Mouse (Mus musculus): ENCODE results near the gene Chmp2a. TPM values are rescaled to one million over a fixed set of nuclear protein-coding genes. Genes with fewer than 3 reads are reported as not detected.
A peak's percentile ranks its signal among the peaks of the same experiment; 100 is the strongest.

The Chmp2a gene
- polyA plus RNA-seq, 1 experiment from 2014 or later, result 179 TPM

DNA sequence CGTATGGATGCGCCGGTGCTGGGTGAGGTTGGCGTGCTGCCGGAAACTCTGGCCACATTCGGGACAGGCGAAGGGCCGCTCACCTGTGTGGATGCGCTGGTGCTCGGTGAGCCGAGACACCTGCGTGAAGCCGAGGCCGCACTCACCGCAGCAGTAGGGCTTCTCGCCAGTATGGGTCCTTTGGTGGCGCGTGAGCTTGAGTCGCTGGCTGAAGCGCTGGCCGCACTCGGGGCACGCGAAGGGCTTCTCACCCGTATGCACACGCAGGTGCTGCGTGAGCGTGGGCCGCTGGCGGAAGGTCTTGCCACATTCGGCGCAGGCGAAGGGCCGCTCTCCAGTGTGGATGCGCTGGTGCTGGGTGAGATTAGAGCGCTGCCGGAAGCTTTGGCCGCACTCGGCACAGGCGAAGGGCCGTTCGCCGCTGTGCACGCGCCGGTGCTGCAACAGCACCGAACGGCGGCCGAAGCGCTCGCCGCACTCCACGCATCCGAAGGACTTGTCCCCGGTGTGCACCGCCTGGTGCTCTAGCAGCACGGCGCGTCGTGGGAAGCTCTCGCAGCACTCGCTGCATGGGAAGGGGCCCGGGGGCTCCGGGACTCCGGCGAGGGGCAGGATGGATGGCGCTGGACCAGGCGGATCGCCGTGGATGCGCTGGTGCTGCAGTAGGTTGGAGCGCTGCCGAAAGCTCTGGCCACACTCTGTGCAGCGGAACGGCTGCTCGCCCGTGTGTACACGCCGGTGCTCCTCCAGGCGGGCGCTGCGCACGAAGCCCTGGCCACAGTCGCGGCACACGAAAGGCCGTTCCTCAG is 9.0 kb upstream of the Chmp2a start:
- H3K27me3 ChIP-seq, result peaks cover 51% of the 10 kb centered on the region

DNA sequence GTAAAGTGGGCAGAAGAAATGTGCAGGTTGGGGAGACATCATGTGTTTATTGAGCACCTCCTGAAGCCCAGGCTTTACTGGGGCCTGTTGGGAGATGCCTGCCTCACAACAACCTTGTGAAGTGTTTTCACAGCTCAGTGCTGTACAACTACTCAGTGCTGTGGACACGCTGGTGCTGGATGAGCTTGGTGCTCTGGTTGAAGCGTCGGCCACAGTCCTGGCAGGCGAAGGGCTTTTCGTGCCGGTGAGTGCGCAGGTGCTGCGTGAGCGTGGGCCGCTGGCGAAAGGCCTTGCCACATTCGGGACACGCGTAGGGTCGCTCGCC is 8.5 kb upstream of the Chmp2a start:
- Histone ChIP-seq H3K4me3 (peak overlapping the region; percentile 46), H3K9me3 (no peaks in the 10 kb centered on the region), H3K4me2 (peak overlapping the region; percentile 97; the same call in 1 of the 2 replicates), H3K9ac (no peak overlapping the region), H3K36me3 (no peaks in the 10 kb centered on the region), H3K4me1 (peaks cover 22% of the 10 kb centered on the region), H3K27me3 (peaks cover 51% of the 10 kb centered on the region), H3K27ac (no peak overlapping the region)
- ATAC-seq (ENCODE audit: insufficient number of reproducible peaks, low FRiP score, low TSS enrichment, low read depth), result no peak
- 36% methylated on average over 16 of the region's 16 CpGs for WGBS

More for the DNA sequence above, 9.0 kb upstream of the Chmp2a start:
- Histone ChIP-seq H3K4me1 (peaks cover 20% of the 10 kb centered on the region), H3K9ac (peak overlapping the region; percentile 64), H3K36me3 (no peaks in the 10 kb centered on the region), H3K27ac (no peak overlapping the region), H3K9me3 (no peaks in the 10 kb centered on the region), H3K4me3 (peak overlapping the region; percentile 46), H3K4me2 (peak overlapping the region; percentile 97)
- WGBS, result 7% methylated on average over 88 of the region's 88 CpGs
- ATAC-seq (ENCODE audit: insufficient number of reproducible peaks, low FRiP score, low TSS enrichment, low read depth), result peak; percentile 31; the same call in 1 of the 2 replicates

DNA sequence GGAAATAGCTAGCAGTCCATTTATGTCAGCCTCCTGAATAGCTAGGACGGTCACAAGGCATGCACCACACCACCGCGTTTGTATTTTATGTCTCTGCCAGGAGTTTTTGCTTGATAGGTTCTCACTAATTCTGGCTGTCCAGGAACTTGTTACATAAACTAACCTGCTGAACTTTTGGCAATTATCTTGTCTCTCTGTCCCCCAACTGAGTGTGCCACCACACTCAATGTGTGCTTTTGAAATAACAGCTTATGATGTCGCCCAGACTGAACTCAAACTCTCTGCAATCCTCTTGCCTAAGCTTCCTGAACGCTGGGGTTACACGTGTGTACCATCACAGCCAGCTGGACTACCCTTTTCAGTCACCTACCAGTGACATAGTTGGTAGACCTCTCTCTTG is 7.9 kb upstream of the Chmp2a start:
- no peak overlapping the region for H3K4me3 ChIP-seq
- H3K9ac ChIP-seq, result no peak overlapping the region
- H3K27ac ChIP-seq, result no peak overlapping the region
- 81% methylated on average over 6 of the region's 6 CpGs for WGBS
- H3K4me1 ChIP-seq, result peaks cover 22% of the 10 kb centered on the region
- ATAC-seq (ENCODE audit: insufficient number of reproducible peaks, low FRiP score, low TSS enrichment, low read depth), result no peak
- no peak overlapping the region for H3K4me2 ChIP-seq
- H3K27me3 ChIP-seq, result peaks cover 51% of the 10 kb centered on the region
- H3K9me3 ChIP-seq, result no peaks in the 10 kb centered on the region
- no peaks in the 10 kb centered on the region for H3K36me3 ChIP-seq

DNA sequence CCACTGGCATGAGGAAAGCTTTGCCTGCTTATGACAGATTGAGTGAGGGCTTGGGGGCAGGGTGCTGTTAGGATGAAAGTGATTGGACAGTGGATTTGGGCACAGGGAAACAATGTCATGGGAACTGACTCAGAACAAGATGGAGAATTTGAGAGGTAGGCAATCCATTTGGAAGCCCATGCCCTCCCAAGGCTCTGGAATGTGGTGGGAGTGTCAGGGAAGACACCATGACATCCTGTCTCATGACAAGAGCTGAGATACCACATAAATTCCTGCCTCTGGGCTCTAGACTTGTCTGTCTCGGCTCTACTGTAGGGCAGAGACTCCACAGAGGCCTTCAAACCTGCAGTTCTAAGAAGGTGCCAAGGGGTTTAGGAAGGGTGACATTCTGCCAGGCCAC is 6.6 kb upstream of the Chmp2a start:
- Histone ChIP-seq H3K9me3 (no peaks in the 10 kb centered on the region), H3K27ac (no peak overlapping the region), H3K36me3 (peaks cover 3% of the 10 kb centered on the region; the same call in 1 of the 2 replicates), H3K4me2 (no peak overlapping the region), H3K9ac (no peak overlapping the region), H3K4me3 (no peak overlapping the region), H3K27me3 (peaks cover 51% of the 10 kb centered on the region), H3K4me1 (peaks cover 31% of the 10 kb centered on the region)
- WGBS, result 57% methylated on average over 1 of the region's 1 CpGs
- no peak for ATAC-seq (ENCODE audit: insufficient number of reproducible peaks, low FRiP score, low TSS enrichment, low read depth)

DNA sequence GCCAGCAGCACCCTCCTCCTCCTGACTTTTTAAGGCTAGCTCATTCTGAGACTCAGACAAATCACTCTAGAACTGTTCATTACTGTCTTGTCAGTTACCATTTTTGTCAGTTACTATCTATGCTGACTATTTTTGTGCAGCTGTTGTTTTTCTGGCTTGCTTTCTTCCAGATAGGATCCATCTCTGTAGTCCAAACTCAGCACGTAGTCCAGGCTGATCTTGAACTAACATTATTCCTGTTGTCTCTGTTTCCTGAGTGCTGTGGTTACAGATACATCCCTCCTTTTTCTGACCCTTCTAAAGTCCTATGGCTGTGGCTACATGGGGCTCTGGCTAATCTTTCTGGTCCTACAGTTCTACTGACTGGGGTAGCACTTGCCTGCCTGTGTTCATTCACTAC is 4.6 kb upstream of the Chmp2a start:
- H3K36me3 ChIP-seq, result peaks cover 17% of the 10 kb centered on the region
- no peak for ATAC-seq (ENCODE audit: insufficient number of reproducible peaks, low FRiP score, low TSS enrichment, low read depth)
- 90% methylated on average over 1 of the region's 1 CpGs for WGBS
- H3K4me2 ChIP-seq, result peak overlapping the region; percentile 69; the same call in 1 of the 2 replicates
- H3K9me3 ChIP-seq, result no peaks in the 10 kb centered on the region
- peak overlapping the region; percentile 84 for H3K4me3 ChIP-seq
- H3K9ac ChIP-seq, result peak overlapping the region; percentile 99
- H3K27me3 ChIP-seq, result peaks cover 35% of the 10 kb centered on the region
- peaks cover 38% of the 10 kb centered on the region for H3K4me1 ChIP-seq
- no peak overlapping the region for H3K27ac ChIP-seq

DNA sequence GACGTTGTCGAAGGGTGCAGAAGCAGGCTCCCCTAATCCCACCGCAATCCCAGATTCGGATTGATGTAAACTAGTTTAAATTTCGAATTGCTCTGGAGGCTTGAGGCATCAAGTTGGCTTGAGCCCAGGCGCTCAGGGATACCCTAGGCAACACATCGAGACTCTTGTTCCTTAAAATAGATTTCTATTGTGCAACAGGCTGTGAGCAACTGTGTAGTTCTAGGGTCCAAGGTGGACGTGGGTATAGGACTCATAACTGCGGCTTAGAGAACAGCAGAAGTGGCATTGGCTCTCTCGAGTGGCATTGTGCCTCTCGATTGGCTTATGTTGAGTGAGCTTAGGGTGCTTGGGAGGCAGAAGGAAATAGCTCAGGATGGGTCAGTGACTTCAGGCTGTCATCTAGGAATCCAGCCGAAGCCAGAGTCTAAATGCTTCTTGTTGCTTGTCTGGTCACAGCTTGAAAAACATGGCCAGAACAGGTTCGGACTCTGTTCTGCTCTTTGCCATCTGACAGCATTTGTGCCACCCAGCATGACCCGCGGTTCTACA is 4.1 kb upstream of the Chmp2a start:
- H3K9me3 ChIP-seq, result no peaks in the 10 kb centered on the region

DNA sequence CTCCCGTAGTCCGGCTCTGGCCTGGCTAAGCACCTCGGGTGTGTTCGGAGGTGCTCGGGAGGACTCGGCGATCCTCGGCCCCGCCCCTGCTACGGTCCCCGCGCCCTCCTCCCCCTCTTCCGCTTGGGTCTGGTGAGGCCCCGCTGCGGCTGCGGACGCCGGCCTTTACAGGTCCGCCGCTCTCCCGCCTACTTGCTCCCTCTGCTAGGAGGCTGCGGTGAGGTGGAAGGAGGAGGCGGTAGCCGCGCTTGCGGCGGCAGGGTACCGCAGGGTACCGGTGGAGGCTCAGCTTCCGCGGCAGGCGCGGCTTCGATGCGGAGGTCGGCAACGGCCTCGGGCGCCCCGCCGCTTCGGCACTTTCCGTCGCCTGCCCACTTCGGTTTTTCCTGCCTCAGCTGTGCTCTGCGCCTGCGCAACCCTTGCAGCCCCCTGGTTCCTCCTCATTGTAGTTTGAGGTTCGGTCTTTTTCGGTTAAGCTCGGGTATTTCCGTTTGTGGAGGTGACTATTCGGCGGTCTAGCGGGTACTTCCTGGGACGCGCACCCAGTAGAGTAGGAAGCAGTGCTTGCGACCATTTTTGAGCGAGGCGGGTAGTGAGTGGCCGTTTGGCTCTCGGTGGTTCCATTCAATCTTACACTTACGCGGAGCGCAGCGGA is 3.4 kb upstream of the Chmp2a start, which contains the start of gene Ube2m:
Gene Ube2m, minus strand, starts transcription at position 375 of the 655 bp plus-strand sequence.
- peak; percentile 92 for ATAC-seq (ENCODE audit: insufficient number of reproducible peaks, low FRiP score, low TSS enrichment, low read depth)

More for the DNA sequence above, 4.1 kb upstream of the Chmp2a start:
- 25% methylated on average over 15 of the region's 15 CpGs for WGBS
- H3K4me2 ChIP-seq, result peak overlapping the region; percentile 69
- peak overlapping the region; percentile 84 for H3K4me3 ChIP-seq
- no peak for ATAC-seq (ENCODE audit: insufficient number of reproducible peaks, low FRiP score, low TSS enrichment, low read depth)
- H3K4me1 ChIP-seq, result peaks cover 38% of the 10 kb centered on the region
- peak overlapping the region; percentile 100 for H3K27ac ChIP-seq
- peaks cover 17% of the 10 kb centered on the region for H3K36me3 ChIP-seq
- peak overlapping the region; percentile 99 for H3K9ac ChIP-seq
- peaks cover 30% of the 10 kb centered on the region for H3K27me3 ChIP-seq

DNA sequence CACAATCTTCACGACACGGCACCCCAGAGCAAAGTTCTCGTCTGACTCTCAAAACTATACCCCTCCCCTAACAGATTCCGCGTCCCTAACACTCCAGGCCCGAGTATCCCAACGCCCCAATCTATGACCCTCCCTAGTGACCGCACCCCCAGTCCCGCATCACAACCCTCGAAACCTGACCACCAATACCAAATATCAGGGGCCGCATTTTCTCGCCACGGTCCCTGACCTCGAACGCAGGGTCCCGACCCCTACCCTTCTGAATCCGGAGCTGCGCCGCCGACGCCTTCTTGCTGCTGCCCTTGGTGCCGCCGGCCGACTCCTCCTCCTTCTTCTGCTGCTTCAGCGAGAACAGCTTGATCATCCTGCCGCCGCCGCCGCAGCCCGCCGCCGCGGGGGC is 2.8 kb upstream of the Chmp2a start:
- H3K4me1 ChIP-seq, result peaks cover 43% of the 10 kb centered on the region
- peak overlapping the region; percentile 100 for H3K27ac ChIP-seq
- H3K27me3 ChIP-seq, result peaks cover 17% of the 10 kb centered on the region
- H3K9me3 ChIP-seq, result no peaks in the 10 kb centered on the region
- peak overlapping the region; percentile 84 for H3K4me3 ChIP-seq
- H3K36me3 ChIP-seq, result peaks cover 29% of the 10 kb centered on the region
- no peak for ATAC-seq (ENCODE audit: insufficient number of reproducible peaks, low FRiP score, low TSS enrichment, low read depth)
- H3K4me2 ChIP-seq, result peak overlapping the region; percentile 69
- peak overlapping the region; percentile 99 for H3K9ac ChIP-seq
- WGBS, result under 1% methylated on average over 31 of the region's 33 CpGs

More for the DNA sequence above, 3.4 kb upstream of the Chmp2a start, which contains the start of gene Ube2m:
- Histone ChIP-seq H3K36me3 (peaks cover 23% of the 10 kb centered on the region), H3K4me3 (peak within 1 kb of the TSS; percentile 84), H3K9me3 (no peaks in the 10 kb centered on the region), H3K4me1 (peaks cover 39% of the 10 kb centered on the region), H3K27me3 (peaks cover 23% of the 10 kb centered on the region), H3K4me2 (peak within 1 kb of the TSS; percentile 69), H3K9ac (peak within 1 kb of the TSS; percentile 99), H3K27ac (peak within 1 kb of the TSS; percentile 100)
- WGBS, result under 1% methylated on average over 58 of the region's 65 CpGs

DNA sequence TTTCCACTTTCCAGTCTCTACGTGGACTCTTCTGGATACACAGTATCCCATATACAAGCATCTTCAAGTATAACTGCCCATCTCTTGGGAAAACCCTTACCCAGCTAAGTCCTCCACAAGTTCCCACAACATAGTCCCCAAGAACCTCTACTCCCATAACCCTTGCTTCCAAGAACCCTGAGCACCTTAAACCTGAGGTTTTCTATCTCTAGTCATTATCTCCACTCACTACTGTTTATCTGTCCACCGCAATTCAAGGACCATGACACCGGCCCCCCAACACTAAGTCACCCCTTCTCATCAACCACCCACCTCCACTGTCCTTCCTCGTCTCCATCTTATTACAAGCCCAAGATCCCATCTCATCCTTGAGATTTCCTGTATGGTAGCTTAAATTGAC is 2.2 kb upstream of the Chmp2a start:
- Histone ChIP-seq H3K27ac (no peak overlapping the region; the same call in 1 of the 2 replicates), H3K4me2 (peak overlapping the region; percentile 69), H3K9ac (peak overlapping the region; percentile 99), H3K27me3 (peaks cover 12% of the 10 kb centered on the region), H3K36me3 (peaks cover 35% of the 10 kb centered on the region), H3K4me3 (peak overlapping the region; percentile 84), H3K4me1 (peaks cover 43% of the 10 kb centered on the region), H3K9me3 (no peaks in the 10 kb centered on the region)
- WGBS, result 42% methylated on average over 4 of the region's 4 CpGs
- ATAC-seq (ENCODE audit: insufficient number of reproducible peaks, low FRiP score, low TSS enrichment, low read depth), result no peak

DNA sequence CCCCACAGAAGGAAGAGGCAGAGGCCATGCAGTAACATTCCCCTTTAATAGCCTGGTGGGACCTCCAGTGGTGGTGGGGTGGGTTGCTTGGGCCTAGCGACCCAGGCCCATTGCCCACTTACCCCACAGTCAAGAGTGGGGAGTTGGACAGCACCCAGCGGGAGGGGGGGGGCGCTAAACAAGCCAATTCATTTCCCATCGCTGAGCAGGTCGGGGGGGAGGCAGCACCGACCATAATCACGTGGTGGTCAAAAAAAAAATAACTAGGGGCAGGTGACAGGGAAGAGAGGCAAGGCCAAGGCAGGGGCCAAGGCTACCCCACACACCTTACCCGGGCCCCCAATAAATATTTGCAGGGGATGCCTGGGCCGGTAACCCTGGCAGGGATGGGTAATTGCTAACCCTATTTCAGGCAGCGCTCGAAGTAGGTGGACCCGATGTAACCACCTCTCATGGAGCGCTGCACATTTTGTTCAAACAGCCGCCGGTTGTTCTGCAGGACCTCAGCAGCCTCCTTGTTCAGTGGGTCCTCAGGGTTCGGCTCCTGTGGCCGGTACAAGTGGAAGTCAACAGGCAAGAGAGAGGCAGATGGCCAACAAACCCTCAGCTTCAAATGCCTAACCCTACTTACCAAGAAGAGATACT is 726 bp upstream of the Chmp2a start:
- H3K4me2 ChIP-seq, result peak overlapping the region; percentile 75
- peak overlapping the region; percentile 93 for H3K27ac ChIP-seq
- H3K4me1 ChIP-seq, result peaks cover 43% of the 10 kb centered on the region
- H3K27me3 ChIP-seq, result no peaks in the 10 kb centered on the region
- H3K4me3 ChIP-seq, result peak overlapping the region; percentile 56
- peaks cover 50% of the 10 kb centered on the region for H3K36me3 ChIP-seq
- no peaks in the 10 kb centered on the region for H3K9me3 ChIP-seq
- no peak for ATAC-seq (ENCODE audit: insufficient number of reproducible peaks, low FRiP score, low TSS enrichment, low read depth)
- WGBS, result 85% methylated on average over 17 of the region's 17 CpGs
- H3K9ac ChIP-seq, result no peak overlapping the region

DNA sequence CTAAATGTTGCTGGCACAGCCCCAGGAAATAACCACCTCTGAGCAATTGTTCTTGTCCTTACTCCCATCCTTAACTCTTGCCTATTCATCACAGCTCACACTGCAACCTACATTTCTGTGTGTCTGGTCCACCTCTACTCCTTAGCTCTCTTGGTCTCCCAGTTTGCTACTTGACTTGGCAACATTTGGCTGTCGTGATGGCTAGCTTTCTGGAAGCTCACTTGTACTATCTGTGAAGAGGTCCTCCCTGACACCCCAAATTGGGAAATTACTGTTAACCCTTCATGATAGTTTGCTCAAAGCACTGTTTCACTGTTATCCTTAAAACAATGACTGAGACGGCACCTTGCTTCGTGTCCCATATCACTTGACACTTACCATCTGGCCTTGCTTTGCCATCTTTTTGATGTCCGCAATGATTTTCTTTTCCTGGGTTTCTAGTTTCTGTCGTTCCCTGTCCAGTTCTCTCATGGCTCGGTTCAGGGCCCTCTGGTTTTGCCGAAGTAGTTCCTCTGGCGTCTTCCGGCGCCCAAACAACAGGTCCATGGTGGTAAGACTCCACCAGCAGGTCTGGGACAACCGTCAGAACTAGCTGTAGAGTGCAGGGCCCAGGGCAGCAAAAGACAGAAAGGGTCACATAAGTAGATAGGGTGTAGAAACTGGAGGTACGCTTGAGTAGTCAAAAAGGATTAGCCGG is 1.0 kb downstream of the Chmp2a start:
- H3K27ac ChIP-seq, result peak overlapping the region; percentile 93
- H3K4me2 ChIP-seq, result peak overlapping the region; percentile 75
- no peak for ATAC-seq (ENCODE audit: insufficient number of reproducible peaks, low FRiP score, low TSS enrichment, low read depth)
- H3K4me1 ChIP-seq, result peaks cover 38% of the 10 kb centered on the region
- H3K4me3 ChIP-seq, result peak overlapping the region; percentile 56
- H3K9ac ChIP-seq, result peak overlapping the region; percentile 69
- no peaks in the 10 kb centered on the region for H3K27me3 ChIP-seq
- no peaks in the 10 kb centered on the region for H3K9me3 ChIP-seq
- peaks cover 67% of the 10 kb centered on the region for H3K36me3 ChIP-seq
- WGBS, result 46% methylated on average over 13 of the region's 13 CpGs

Measured in limb, embryonic 15.5 days (tissue).